Mouse (Mus musculus) hindbrain, embryonic 15.5 days (tissue): ENCODE results near the gene Zfp420. TPM values are rescaled to one million over a fixed set of nuclear protein-coding genes. Genes with fewer than 3 reads are reported as not detected.

Experiments used
- microRNA-seq: library from miRNA; unstranded; fragments of <30 nt; microRNA quantifications from one replicate; pipeline ENCODE4, GENCODE M21; 2016
- polyA plus RNA-seq: library from polyadenylated mRNA; unstranded; fragments of >200 nt; fragmentation: Nextera tagmentation; extraction: Ambion mirVana; gene quantifications from 2 replicates; pipeline ENCODE4 v1.2.1, GENCODE M21; 2015

Gene Zfp420
- polyA plus RNA-seq, 1 experiment from 2014 or later = 22.3 TPM

Small RNA genes lying within 50 kb of the gene (microRNA-seq; reads per million reads assigned to microRNA genes)
- gene Mir7668 = 0.87 reads per million

Other genes starting within 250 kb of the Zfp420 start
- 0.29 and 0.60 TPM in 2 replicates for gene Catsperg2, start 132.9 kb upstream of the Zfp420 start, polyA plus RNA-seq
- gene Zfp84, start 91.4 kb upstream of the Zfp420 start, polyA plus RNA-seq = 13.8 and 14.6 TPM in 2 replicates
- gene Zfp30, start 76.0 kb upstream of the Zfp420 start, polyA plus RNA-seq = 12.0 and 12.7 TPM in 2 replicates
- gene Zfp790, start 43.9 kb upstream of the Zfp420 start, polyA plus RNA-seq = 23.5 and 24.1 TPM in 2 replicates
- 13.4 and 14.4 TPM in 2 replicates for gene Zfp940, start 6.3 kb upstream of the Zfp420 start, polyA plus RNA-seq
- 13.0 and 15.2 TPM in 2 replicates for gene Zfp27, start 46.6 kb downstream of the Zfp420 start, polyA plus RNA-seq
- 5.6 and 5.8 TPM in 2 replicates for gene Zfp383, start 48.2 kb downstream of the Zfp420 start, polyA plus RNA-seq
- 21.0 and 22.0 TPM in 2 replicates for gene Zfp74, start 94.1 kb downstream of the Zfp420 start, polyA plus RNA-seq
- gene Zfp568, start 124.0 kb downstream of the Zfp420 start, polyA plus RNA-seq = 4.9 and 6.9 TPM in 2 replicates
- gene Zfp14, start 191.4 kb downstream of the Zfp420 start, polyA plus RNA-seq = 9.6 and 11.5 TPM in 2 replicates
- 8.6 and 10.9 TPM in 2 replicates for gene Zfp82, start 212.9 kb downstream of the Zfp420 start, polyA plus RNA-seq
- 1.9 and 4.0 TPM in 2 replicates for gene Gm26920, start 230.4 kb downstream of the Zfp420 start, polyA plus RNA-seq
- gene Zfp566, start 230.5 kb downstream of the Zfp420 start, polyA plus RNA-seq = 12.4 and 16.6 TPM in 2 replicates
- gene Zfp260, start 234.8 kb downstream of the Zfp420 start, polyA plus RNA-seq = 73.8 and 85.0 TPM in 2 replicates